Mouse (Mus musculus) CH12.LX (cell line): ENCODE measurements at regions not wholly inside any gene's neighbourhood (a gene's known extent, or its start where the extent isn't known, plus 50 kb on each side); places are given as distances from the start of the nearest gene placed in this dataset.

Experiments
- DNase-seq: peaks from one replicate; pipeline ENCODE4 v3.0.0-alpha.2; 2013; ENCODE audit errors: extremely low read depth
- H3K27ac ChIP-seq: 2 replicates; pipeline ENCODE4 v1.5.1; 2012; ENCODE audit warnings: low read depth, mild to moderate bottlenecking, control low read depth, moderate library complexity; ENCODE audit not compliant: insufficient read depth
- H3K27me3 ChIP-seq: replicated peaks from 2 replicates; pipeline ENCODE3; 2012; ENCODE audit warnings: inconsistent platforms
- H3K36me3 ChIP-seq, 2 experiments: replicated peaks in 1 of 2; 2 replicates each; pipeline versions ENCODE3 to v1.6.1; 2012; ENCODE audit warnings: inconsistent platforms in 1 of 2, low read length in 1 of 2, mild to moderate bottlenecking in 1 of 2, mixed read lengths in 1 of 2, moderate library complexity in 1 of 2; ENCODE audit not compliant: control insufficient read depth in 1 of 2, insufficient read depth in 1 of 2
- H3K4me1 ChIP-seq, 2 experiments: 2 replicates each; pipeline ENCODE4 v1.6.1; 2012; ENCODE audit warnings: inconsistent platforms in 1 of 2, moderate library complexity in 1 of 2; ENCODE audit not compliant: insufficient read depth in 2 of 2, control insufficient read depth in 1 of 2
- H3K4me2 ChIP-seq: 2 replicates; pipeline ENCODE4 v1.6.1; 2012; ENCODE audit warnings: low read depth, mild to moderate bottlenecking, control low read depth; ENCODE audit not compliant: poor library complexity, insufficient read depth, severe bottlenecking
- H3K4me3 ChIP-seq, 3 experiments: fragments of 150-350 bp in 1 of 3; sonication (generic) in 1 of 3; replicated peaks in 1 of 3; 2 replicates each; pipeline versions ENCODE3 to v1.5.1; 2011 to 2012; ENCODE audit warnings: low read depth in 2 of 3, low read length in 2 of 3, mild to moderate bottlenecking in 2 of 3, moderate library complexity in 2 of 3, control low read depth in 1 of 3, improper control_type of control experiment in 1 of 3, inconsistent platforms in 1 of 3, mixed read lengths in 1 of 3; ENCODE audit not compliant: poor library complexity in 1 of 3
- H3K79me2 ChIP-seq: replicated peaks from 2 replicates; pipeline ENCODE4 v1.6.1; 2012; ENCODE audit warnings: mild to moderate bottlenecking, moderate library complexity; ENCODE audit not compliant: control insufficient read depth, poor library complexity, insufficient read depth, severe bottlenecking; ENCODE audit errors: extremely low read depth
- H3K9ac ChIP-seq: 2 replicates; pipeline ENCODE4 v1.6.1; 2012; ENCODE audit warnings: low read depth, mild to moderate bottlenecking, control low read depth, moderate library complexity; ENCODE audit not compliant: insufficient read depth
- H3K9me3 ChIP-seq: replicated peaks from 2 replicates; pipeline ENCODE3; 2012; ENCODE audit warnings: low read length, inconsistent platforms, mixed read lengths
- ELF1 ChIP-seq: IDR thresholded peaks from 2 replicates; pipeline ENCODE4 v1.6.1; 2014; ENCODE audit warnings: low read depth, mild to moderate bottlenecking, inconsistent platforms, low read length, improper control_type of control experiment
- ETS1 ChIP-seq: conservative IDR thresholded peaks from 2 replicates; pipeline ENCODE4 v1.6.1; 2012; ENCODE audit warnings: low read depth, mild to moderate bottlenecking, inconsistent platforms, low read length, improper control_type of control experiment, moderate library complexity
- HCFC1 ChIP-seq: IDR thresholded peaks from 2 replicates; pipeline ENCODE4 v1.6.1; 2012; ENCODE audit warnings: low read depth, mild to moderate bottlenecking, inconsistent platforms, low read length, improper control_type of control experiment
- MAZ ChIP-seq: IDR thresholded peaks from 2 replicates; pipeline ENCODE4 v1.6.1; 2012; ENCODE audit warnings: low read depth, mild to moderate bottlenecking, inconsistent platforms, low read length, improper control_type of control experiment, moderate library complexity
- MEF2A ChIP-seq: IDR thresholded peaks from 2 replicates; pipeline ENCODE4 v1.6.1; 2014; ENCODE audit warnings: low read depth, mild to moderate bottlenecking, inconsistent platforms, low read length, improper control_type of control experiment, borderline replicate concordance
- MXI1 ChIP-seq: IDR thresholded peaks from 2 replicates; pipeline ENCODE4 v1.6.1; 2011; ENCODE audit warnings: mild to moderate bottlenecking, low read depth, low read length, improper control_type of control experiment
- POLR2A ChIP-seq: IDR thresholded peaks from 2 replicates; pipeline ENCODE4 v1.6.1; 2011; ENCODE audit warnings: low read depth, mild to moderate bottlenecking, improper control_type of control experiment, low read length
- POLR2AphosphoS2 ChIP-seq: IDR thresholded peaks from 2 replicates; pipeline ENCODE4 v1.6.1; 2011; ENCODE audit warnings: low read depth, low read length, improper control_type of control experiment
- RAD21 ChIP-seq: IDR thresholded peaks from 2 replicates; pipeline ENCODE4 v1.6.1; 2011; ENCODE audit warnings: low read depth, mild to moderate bottlenecking, low read length, improper control_type of control experiment, moderate library complexity
- SMC3 ChIP-seq: IDR thresholded peaks from 2 replicates; pipeline ENCODE4 v1.6.1; 2011; ENCODE audit warnings: low read depth, low read length, improper control_type of control experiment
- TBP ChIP-seq: conservative IDR thresholded peaks from 2 replicates; pipeline ENCODE4 v1.6.1; 2011; ENCODE audit warnings: low read depth, low read length, improper control_type of control experiment
- ZKSCAN1 ChIP-seq: IDR thresholded peaks from 2 replicates; pipeline ENCODE4 v1.6.1; 2012; ENCODE audit warnings: low read depth, inconsistent platforms, low read length, improper control_type of control experiment, borderline replicate concordance
- dilution Hi-C: fragments of 300-500 bp; cut with MboI; formaldehyde crosslinking; loops from 2 replicates; pipeline ENCODE4 v1.14.3; 2020; ENCODE audit warnings: low sequenced_read_pairs; ENCODE audit not compliant: extremely low pct_unique_long_range_greater_than_20kb, extremely low pct_ligation_motif_present
- in situ Hi-C: fragments of 300-500 bp; cut with MboI; formaldehyde crosslinking; loops from 3 replicates; pipeline ENCODE4 v1.14.3; 2019; ENCODE audit warnings: low sequenced_read_pairs, low pct_ligation_motif_present, low pct_unique_long_range_greater_than_20kb, mixed read lengths

DNA sequence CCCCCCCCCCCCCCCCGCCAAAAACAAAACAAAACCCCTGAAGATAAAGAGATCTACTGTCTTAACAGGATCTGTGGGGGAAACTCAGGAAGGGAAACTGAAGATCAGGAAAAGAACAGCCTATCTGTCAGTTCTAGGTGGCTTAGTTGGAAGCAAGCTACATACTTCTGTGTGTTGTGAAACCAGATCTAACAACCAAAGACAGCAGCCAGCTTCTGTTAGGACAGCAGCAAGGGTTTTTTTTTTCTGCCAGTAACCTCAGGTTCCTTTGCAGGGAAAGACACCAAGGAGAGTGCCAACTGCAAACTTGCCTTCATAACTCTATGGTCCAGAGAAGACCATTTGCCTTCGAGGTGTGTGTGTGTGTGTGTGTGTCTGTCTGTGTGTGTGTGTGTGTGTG, 261.2 kb downstream of the Bcl11a start:
- Histone ChIP-seq H3K4me1 (peaks cover 9 to 41% of the 10 kb centered on the region in 2 experiments), H3K79me2 (no peaks in the 10 kb centered on the region), H3K27me3 (no peaks in the 10 kb centered on the region), H3K4me3 (no peak overlapping the region), H3K36me3 (peaks cover 0 to 3% of the 10 kb centered on the region in 2 experiments), H3K9ac (no peak overlapping the region), H3K27ac (no peak overlapping the region), H3K4me2 (no peak overlapping the region), H3K9me3 (no peaks in the 10 kb centered on the region)
- DNase-seq, result no peak
- dilution Hi-C loops (no loop called here), in situ Hi-C loops (no loop called here)
- TF ChIP-seq ELF1, result no peak
- no peak for TF ChIP-seq TBP
- TF ChIP-seq ETS1, result no peak
- TF ChIP-seq HCFC1, result no peak

- TF ChIP-seq SMC3 (no peak), POLR2A (no peak), ZKSCAN1 (no peak), MEF2A (no peak), MXI1 (no peak), POLR2AphosphoS2 (no peak), RAD21 (no peak)
- Histone ChIP-seq H3K4me3 (peak overlapping the region in 1 of 3 experiments; percentile 19), H3K4me2 (peak overlapping the region; percentile 73), H3K4me1 (peaks cover 6 to 44% of the 10 kb centered on the region in 2 experiments), H3K36me3 (peaks cover 0 to 3% of the 10 kb centered on the region in 2 experiments), H3K9ac (no peak overlapping the region), H3K79me2 (no peaks in the 10 kb centered on the region), H3K9me3 (no peaks in the 10 kb centered on the region), H3K27me3 (no peaks in the 10 kb centered on the region), H3K27ac (no peak overlapping the region)
- dilution Hi-C loops, result no loop called here
- in situ Hi-C loops, result no loop called here
- peak; percentile 21 for DNase-seq
Observed at GRCm38 (mm10) chr11:24340677-24341076, 262.8 kb downstream of the Bcl11a start.

DNA sequence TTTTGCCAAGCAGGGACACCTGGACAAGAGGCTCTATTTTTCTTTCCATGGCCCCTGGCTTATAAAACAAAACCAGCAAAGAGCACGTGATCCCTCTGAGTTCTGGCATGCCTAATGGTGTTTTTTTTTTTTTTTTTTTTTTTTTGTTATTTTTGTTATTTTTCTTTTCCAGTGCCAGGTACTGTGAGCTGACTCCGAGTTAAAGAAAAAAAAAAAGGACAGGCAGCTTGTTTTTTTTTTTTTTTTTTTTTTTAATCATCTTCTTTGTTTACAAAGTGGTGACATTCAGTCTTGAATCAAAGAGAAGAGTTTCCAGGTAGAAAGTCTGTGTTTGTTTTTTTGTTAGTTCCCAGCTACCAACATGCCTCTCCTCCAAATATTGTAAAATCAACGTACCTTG, 263.8 kb downstream of the Bcl11a start:
- H3K36me3 ChIP-seq, result peaks cover 0 to 3% of the 10 kb centered on the region in 2 experiments
- H3K9ac ChIP-seq, result no peak overlapping the region
- in situ Hi-C loops (no loop called here), dilution Hi-C loops (no loop called here)
- H3K27ac ChIP-seq, result no peak overlapping the region
- no peak overlapping the region for H3K4me3 ChIP-seq
- TF ChIP-seq MAZ (no peak), SMC3 (no peak)
- TF ChIP-seq, all 38 proteins: peak for 0
- Histone ChIP-seq H3K4me2 (no peak overlapping the region), H3K27me3 (no peaks in the 10 kb centered on the region), H3K4me1 (peaks cover 6 to 44% of the 10 kb centered on the region in 2 experiments), H3K9me3 (no peaks in the 10 kb centered on the region), H3K79me2 (no peaks in the 10 kb centered on the region)
- no peak for DNase-seq
